Mouse (Mus musculus): ENCODE measurements around the gene Pcgf6.
"Not testable (repeated sequence)": the region's sequence is repeated elsewhere in the genome, so short reads cannot be mapped to it uniquely, and the experiment has no call there.

Gene Pcgf6

GRCm38 (mm10) chr19:46996095-46996494 is 54.6 kb downstream of the Pcgf6 start:
- no peak for DNase-seq

GRCm38 (mm10) chr19:46992329-46992728 is 58.4 kb downstream of the Pcgf6 start:
- DNase-seq, result not testable (repeated sequence)

GRCm38 (mm10) chr19:46991145-46991544 is 59.6 kb downstream of the Pcgf6 start:
- DNase-seq, result peak; percentile 93 to 97

GRCm38 (mm10) chr19:46990625-46991024 is 60.1 kb downstream of the Pcgf6 start:
- DNase-seq, result not testable (repeated sequence)

GRCm38 (mm10) chr19:46990153-46990518 is 60.6 kb downstream of the Pcgf6 start:
- no peak for DNase-seq

- no peak for DNase-seq
These were observed 61.1 kb downstream of the Pcgf6 start for GRCm38 (mm10) chr19:46989479-46990152.

GRCm38 (mm10) chr19:46988231-46989087 is 62.2 kb downstream of the Pcgf6 start:
- DNase-seq, result no peak

- DNase-seq, result no peak
These were observed 63.1 kb downstream of the Pcgf6 start for GRCm38 (mm10) chr19:46987646-46988045.

GRCm38 (mm10) chr19:46984726-46985622 is 65.7 kb downstream of the Pcgf6 start:
- DNase-seq, result no peak

GRCm38 (mm10) chr19:46983966-46984380 is 66.7 kb downstream of the Pcgf6 start:
- no peak for DNase-seq

All from cerebellum, postnatal 10 days (tissue).